Mouse (Mus musculus) E14TG2a.4 (cell line): ENCODE data around the gene Hnrnpa1.
A peak's percentile ranks its signal among the peaks of the same experiment; 100 is the strongest.

Experiments used
- H3K27me3 ChIP-seq: 2 replicates; pipeline ENCODE4 v1.6.1; 2014; ENCODE audit warnings: low read length, control low read depth; ENCODE audit not compliant: insufficient read depth
- H3K36me3 ChIP-seq: 2 replicates; pipeline ENCODE4 v1.6.1; 2014; ENCODE audit warnings: low read length, control low read depth; ENCODE audit not compliant: insufficient read depth
- H3K4me1 ChIP-seq: replicated peaks from 2 replicates; pipeline ENCODE4 v1.6.1; 2014; ENCODE audit warnings: low read depth, low read length, control low read depth
- H3K4me3 ChIP-seq: replicated peaks from 2 replicates; pipeline ENCODE4 v1.5.1; 2014; ENCODE audit warnings: mild to moderate bottlenecking, low read length
- H3K9me3 ChIP-seq: 2 replicates; pipeline ENCODE4 v1.6.1; 2014; ENCODE audit warnings: low read length, control low read depth
- CTCF ChIP-seq: conservative IDR thresholded peaks from 2 replicates; pipeline ENCODE4 v1.5.1; 2014; ENCODE audit warnings: low read length
- NANOG ChIP-seq: IDR thresholded peaks from 2 replicates; pipeline ENCODE4 v1.6.1; 2014; ENCODE audit warnings: borderline replicate concordance, low read length, mixed read lengths
- POU5F1 ChIP-seq: IDR thresholded peaks from 2 replicates; pipeline ENCODE4 v1.6.1; 2014; ENCODE audit warnings: low read length, borderline replicate concordance

Hnrnpa1 gene

DNA sequence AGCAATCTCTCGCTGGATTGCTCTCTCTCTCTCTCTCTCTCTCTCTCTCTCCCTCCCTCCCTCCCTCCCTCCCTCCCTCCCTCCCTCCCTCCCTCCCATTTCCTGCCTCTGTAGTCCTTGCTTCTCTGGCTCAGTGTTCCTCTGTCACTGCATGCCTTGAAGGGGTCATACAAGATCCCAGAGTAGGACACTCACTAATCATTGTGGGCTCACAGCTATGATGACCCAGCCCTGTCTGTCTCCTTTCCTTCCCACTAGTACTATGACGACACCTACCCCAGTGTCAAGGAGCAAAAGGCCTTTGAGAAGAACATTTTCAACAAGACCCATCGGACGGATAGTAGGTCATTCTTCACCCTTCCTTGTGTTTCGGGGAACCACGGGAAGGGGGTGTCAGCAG is 50.2 kb downstream of the Hnrnpa1 start:
- Histone ChIP-seq H3K27me3 (no peaks in the 10 kb centered on the region), H3K9me3 (no peaks in the 10 kb centered on the region), H3K4me1 (peaks cover 28% of the 10 kb centered on the region), H3K36me3 (peaks cover 92% of the 10 kb centered on the region), H3K4me3 (no peak overlapping the region)
- TF ChIP-seq NANOG (no peak), CTCF (no peak), POU5F1 (no peak)

DNA sequence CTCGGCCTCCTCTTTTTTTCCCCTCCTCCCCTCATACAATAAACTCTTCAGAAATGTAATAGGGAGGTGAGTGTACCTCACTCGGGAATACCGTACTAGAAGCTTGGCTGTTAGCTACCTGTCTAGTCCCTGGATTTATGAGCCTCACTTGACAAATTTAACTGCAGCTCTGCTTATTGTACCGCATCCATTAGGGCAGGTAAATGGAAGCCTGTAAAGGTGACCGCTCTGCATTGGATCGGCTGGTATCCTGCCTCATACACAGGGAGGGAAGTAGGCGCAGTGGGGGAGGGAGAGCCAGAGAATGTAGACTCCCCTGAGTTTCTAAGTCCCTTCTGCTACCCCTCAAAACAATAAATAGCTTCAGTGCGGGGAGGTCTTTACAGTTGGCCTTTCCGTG is 50.6 kb downstream of the Hnrnpa1 start:
- TF ChIP-seq CTCF (no peak), NANOG (no peak), POU5F1 (no peak)
- no peaks in the 10 kb centered on the region for H3K9me3 ChIP-seq
- no peaks in the 10 kb centered on the region for H3K27me3 ChIP-seq
- H3K4me3 ChIP-seq = no peak overlapping the region
- H3K36me3 ChIP-seq = peaks cover 92% of the 10 kb centered on the region
- peaks cover 28% of the 10 kb centered on the region for H3K4me1 ChIP-seq

- no peaks in the 10 kb centered on the region for H3K27me3 ChIP-seq
- H3K9me3 ChIP-seq = no peaks in the 10 kb centered on the region
- H3K4me3 ChIP-seq = no peak overlapping the region
- peaks cover 46% of the 10 kb centered on the region for H3K4me1 ChIP-seq
- H3K36me3 ChIP-seq = peaks cover 95% of the 10 kb centered on the region
- TF ChIP-seq POU5F1 = no peak
- no peak for TF ChIP-seq NANOG
- no peak for TF ChIP-seq CTCF
These were observed 52.6 kb downstream of the Hnrnpa1 start for GRCm38 (mm10) chr15:103292673-103293345.

DNA sequence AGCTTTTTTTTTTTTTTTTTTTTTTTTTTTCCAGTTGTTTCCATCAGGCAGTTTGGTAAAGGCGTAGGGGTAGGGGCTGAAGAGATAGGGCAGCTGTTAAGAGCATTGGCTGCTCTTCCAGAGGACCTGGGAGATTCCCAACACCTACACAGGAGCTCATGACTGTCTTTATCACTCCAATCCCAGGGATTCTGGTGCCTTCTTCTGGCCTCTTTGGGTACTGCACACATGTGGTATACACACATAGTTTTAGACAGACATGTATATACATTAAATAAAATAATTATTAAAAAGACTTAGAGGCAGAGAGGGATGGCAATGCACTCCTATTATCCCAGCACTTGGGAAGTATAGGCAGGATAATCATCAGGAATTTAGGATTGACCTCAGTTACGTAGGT is 53.1 kb downstream of the Hnrnpa1 start:
- H3K36me3 ChIP-seq = peaks cover 95% of the 10 kb centered on the region
- no peaks in the 10 kb centered on the region for H3K9me3 ChIP-seq
- no peak overlapping the region for H3K4me3 ChIP-seq
- H3K27me3 ChIP-seq = no peaks in the 10 kb centered on the region
- peaks cover 52% of the 10 kb centered on the region for H3K4me1 ChIP-seq
- no peak for TF ChIP-seq POU5F1
- TF ChIP-seq CTCF = peak; percentile 72

- Histone ChIP-seq H3K36me3 (peaks cover 95% of the 10 kb centered on the region), H3K4me1 (peaks cover 56% of the 10 kb centered on the region), H3K27me3 (no peaks in the 10 kb centered on the region), H3K4me3 (no peak overlapping the region), H3K9me3 (no peaks in the 10 kb centered on the region)
- TF ChIP-seq NANOG (no peak), CTCF (no peak), POU5F1 (no peak)
These were observed 54.4 kb downstream of the Hnrnpa1 start for GRCm38 (mm10) chr15:103294649-103295048.

DNA sequence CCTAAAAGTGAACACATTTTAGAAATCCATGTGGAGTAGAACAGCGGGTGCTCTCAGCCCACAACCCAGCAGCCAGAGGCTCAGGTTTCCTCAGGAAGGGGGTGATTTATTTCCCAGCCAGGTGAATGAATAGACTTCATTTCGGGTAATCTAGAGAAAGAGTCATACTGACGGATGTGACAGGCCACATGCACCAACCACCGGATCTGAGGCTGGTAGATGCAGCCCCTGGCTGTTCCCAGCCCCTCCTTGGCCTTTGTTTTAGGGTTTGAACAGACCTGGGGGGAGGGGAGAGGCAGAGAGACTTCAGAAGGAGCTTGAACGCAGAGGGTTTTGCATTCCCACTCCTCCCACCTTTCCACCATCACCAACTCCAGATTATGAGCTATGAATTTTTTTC is 55.6 kb downstream of the Hnrnpa1 start:
- H3K9me3 ChIP-seq = no peaks in the 10 kb centered on the region
- H3K4me3 ChIP-seq = peak overlapping the region; percentile 29; the same call in 1 of the 2 replicates
- H3K27me3 ChIP-seq = peaks cover 5% of the 10 kb centered on the region
- no peak for TF ChIP-seq POU5F1
- TF ChIP-seq CTCF = no peak
- TF ChIP-seq NANOG = no peak
- H3K4me1 ChIP-seq = peaks cover 64% of the 10 kb centered on the region
- H3K36me3 ChIP-seq = peaks cover 86% of the 10 kb centered on the region
